Mouse (Mus musculus): Measurements from ENCODE around the gene Rnf207. TPM values are rescaled to one million over a fixed set of nuclear protein-coding genes. Genes with fewer than 3 reads are reported as not detected.
A peak's percentile ranks its signal among the peaks of the same experiment; 100 is the strongest.

Gene Rnf207
- total RNA-seq (2021) (1 to 10 TPM in 1 of 2 experiments, under 1 TPM in 1; 0.84 to 1.1 TPM), polyA plus RNA-seq (2012; rRNA removed) (0.26 and 0.67 TPM in 2 replicates)
- long read RNA-seq: 0 reads

- DNase-seq: peak; percentile 79
These were observed at the start of gene Rnf207 for GRCm38 (mm10) chr4:152318517-152319234. Gene Rnf207 (minus strand): TSS chr4:152318993.

DNA sequence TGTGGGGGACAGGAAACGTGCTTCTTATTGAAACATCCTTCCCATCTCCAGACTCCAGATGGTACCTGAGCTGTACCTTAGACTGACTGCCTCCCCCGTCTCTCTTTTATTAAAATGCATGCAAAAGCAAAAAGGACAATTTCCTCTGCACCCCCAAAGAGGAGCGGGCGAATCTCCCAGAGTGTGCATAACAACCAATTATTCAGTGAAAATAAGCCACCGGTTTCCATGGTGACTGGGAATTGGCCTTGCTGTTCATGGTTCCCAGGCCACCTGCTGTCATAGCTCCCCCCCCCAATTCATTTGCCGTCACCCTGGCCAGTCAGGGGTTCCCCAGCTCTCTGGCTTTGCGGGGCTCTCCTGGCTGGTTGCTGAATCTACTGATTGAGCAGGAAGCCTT lies 46.4 kb upstream of the Rnf207 start:
- DNase-seq: no peak

GRCm38 (mm10) chr4:152362180-152362579 lies 43.4 kb upstream of the Rnf207 start:
- no peak for DNase-seq

- no peak for DNase-seq
These were observed 42.1 kb upstream of the Rnf207 start for GRCm38 (mm10) chr4:152360855-152361254.

- DNase-seq: no peak
These were observed 40.9 kb upstream of the Rnf207 start for GRCm38 (mm10) chr4:152359700-152360099.

DNA sequence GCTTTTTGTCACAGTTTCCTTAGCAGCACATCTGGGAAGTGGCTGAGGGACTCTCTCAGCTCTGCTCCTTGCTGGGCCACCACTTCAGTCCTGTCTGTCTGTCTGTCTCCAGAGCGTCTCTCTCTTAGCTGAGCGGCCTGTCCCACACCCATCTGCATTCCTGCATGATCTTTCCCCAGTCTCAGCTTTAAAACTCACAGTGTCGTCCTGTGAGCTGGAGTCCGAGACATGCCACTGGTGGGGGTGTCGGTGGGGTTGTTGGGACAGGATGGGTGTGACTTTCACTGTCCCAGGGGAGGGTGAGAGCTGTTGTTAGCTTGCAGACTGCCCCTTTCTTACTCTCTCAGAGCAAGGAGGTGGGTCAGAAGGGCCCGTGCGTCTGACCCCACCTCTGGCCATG lies 36.9 kb upstream of the Rnf207 start:
- DNase-seq: no peak

- DNase-seq: no peak
These were observed 35.3 kb upstream of the Rnf207 start for GRCm38 (mm10) chr4:152353886-152354637.

GRCm38 (mm10) chr4:152351422-152352305 lies 32.9 kb upstream of the Rnf207 start:
- DNase-seq: no peak

- DNase-seq: no peak
These were observed 32.1 kb upstream of the Rnf207 start for GRCm38 (mm10) chr4:152350722-152351421.

- no peak for DNase-seq
These were observed 31.1 kb upstream of the Rnf207 start for GRCm38 (mm10) chr4:152349837-152350381.

DNA sequence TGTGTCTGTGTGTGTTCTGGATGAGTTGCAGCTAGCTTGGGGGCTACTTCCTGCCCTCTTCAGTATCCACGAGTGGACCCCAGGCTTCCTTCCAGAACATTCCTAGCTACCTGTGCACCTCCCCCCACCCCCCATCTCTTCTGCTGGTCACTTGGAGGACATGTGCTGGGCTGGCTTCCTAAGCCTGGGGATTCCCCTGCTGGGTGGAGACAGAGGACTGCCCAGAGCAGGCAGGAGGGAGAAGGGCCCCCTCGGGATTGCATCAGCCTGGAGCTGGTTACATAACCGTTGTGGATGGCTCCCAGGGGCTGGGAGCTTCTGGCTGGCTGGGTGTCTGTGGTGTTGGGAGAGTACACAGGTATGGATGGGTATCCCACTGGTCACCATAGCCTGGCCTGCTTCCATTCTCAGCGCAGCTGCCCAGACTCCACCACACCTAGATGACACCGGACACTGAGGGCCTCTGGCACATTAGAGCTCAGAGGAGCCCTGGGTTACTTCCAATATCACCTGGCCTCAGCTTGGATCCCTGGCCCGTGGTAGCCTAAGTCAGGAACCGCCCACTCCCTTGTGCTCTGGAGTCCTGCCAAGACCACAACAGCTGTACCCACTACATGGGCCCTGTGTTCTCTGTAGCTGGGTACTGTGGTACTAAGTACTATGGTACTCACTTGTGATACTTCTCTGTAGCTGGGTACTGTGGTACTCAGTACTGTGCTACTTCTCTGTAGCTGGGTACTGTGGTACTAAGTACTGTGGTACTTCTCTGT lies 26.5 kb upstream of the Rnf207 start:
- peak; percentile 66 for DNase-seq

- no peak for DNase-seq
These were observed 25.9 kb upstream of the Rnf207 start for GRCm38 (mm10) chr4:152344651-152345050.

GRCm38 (mm10) chr4:152343296-152343695 lies 24.5 kb upstream of the Rnf207 start:
- DNase-seq: no peak

DNA sequence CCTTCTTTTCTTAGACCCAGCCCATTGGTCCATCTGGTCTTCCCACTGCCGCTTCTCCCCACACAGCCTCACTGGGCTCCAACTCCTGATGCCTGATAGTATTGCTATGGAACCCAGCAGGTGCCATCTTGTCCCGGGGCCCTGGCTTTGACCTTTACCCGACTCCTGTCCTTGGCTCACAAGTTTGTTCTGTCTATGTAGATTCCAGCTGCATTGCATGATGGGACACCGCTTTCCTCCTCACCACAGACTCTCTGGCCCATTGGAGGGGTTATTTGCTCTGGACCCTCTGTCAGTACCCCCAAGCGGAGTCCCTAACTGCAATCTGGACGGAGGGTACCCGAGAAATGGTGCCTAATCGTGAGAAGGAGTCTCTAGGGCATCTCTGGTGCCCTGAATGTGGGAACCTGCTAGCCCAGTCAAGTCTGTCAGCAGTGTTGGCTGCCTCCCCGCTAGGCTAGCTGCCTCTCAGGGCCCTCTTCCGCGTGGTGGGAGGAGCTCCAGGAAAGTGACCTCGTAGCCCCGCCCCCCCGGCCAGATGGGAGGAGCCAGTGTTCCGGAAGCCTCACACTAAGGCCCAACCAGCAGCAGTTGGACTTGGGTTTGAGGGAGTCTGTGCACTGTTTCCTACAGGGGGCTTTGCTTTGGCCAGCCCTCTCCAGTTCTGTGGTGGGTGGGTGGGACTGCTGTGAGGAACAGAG lies 21.9 kb upstream of the Rnf207 start:
- DNase-seq: no peak

DNA sequence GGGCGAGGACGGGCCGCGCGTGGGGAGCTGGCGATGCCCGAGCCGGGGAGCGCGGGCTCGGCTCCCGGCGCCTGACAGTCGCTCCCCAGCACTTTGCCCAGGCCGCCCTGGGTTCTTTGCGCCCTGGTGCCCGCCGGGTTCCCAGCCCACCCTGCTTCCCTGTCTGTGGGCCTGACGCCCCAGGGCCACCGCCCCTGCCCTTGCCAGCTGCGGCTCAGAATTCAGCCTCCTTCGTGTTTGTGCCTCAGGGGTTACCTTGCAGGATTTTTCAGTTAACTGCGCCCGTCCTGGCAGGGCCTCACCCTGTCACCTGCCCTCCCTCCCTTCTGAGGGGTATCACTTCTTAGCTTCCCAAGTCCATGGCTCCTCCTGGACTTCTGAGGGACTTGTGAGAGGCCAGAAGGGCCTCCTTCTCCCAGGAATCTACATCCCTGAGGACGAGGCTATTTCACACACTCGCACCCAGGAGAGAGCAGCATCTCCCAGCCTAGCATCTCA lies 20.5 kb upstream of the Rnf207 start:
- DNase-seq: no peak

DNA sequence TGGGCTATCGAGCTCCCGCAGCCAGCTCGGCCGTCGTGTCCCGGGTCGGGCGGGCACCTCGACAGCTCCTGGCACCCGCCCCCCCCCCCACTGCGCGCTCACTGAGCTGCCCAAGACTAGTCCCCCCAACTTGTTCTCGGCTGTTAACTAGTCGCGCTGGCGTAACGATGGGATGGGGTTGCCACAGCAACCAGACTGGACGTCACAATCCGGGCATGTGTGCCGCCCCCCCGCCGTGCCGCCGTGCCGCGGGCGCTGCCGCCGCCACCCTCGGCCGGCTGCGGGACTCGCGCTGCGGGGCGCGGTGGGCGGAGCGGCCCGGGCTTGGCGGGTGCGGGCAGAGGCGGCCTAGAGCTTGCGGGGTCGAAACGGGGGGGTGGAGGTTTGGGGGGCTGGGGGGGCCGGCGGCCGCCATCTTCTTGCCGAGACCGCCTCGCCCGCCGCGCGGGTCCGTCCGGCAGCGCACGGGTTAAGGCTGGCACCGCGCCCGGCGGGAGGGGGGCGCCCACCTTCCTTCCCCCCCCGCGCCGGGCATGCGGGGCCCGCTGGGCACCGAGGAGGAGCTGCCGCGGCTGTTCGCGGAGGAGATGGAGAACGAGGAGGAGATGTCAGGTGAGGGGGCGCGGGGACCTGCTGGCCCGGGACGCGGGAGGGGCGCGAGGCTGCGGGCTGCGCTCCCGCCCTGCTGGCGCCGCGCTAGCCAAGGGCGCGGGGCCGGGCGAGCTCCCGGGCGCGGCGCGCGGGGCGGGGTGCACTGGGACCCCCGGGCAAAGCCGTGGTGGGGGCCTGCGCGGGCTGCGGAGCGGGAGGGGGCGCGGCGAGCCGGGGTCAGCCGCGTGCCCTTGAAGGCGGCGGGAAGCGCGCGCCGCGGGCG lies 19.9 kb upstream of the Rnf207 start, which contains the start of gene Chd5:
Gene Chd5 (plus strand): TSS at position 233 of the 874 bp plus-strand sequence.
- DNase-seq: no peak

GRCm38 (mm10) chr4:152337772-152338171 lies 19.0 kb upstream of the Rnf207 start:
- DNase-seq: no peak

- no peak for DNase-seq
These were observed 14.8 kb upstream of the Rnf207 start for GRCm38 (mm10) chr4:152333587-152333986.

GRCm38 (mm10) chr4:152332952-152333351 lies 14.2 kb upstream of the Rnf207 start:
- DNase-seq: peak; percentile 62

All from adrenal gland, adult 2 months (tissue).